Comparison of ENCODE assay signal across 8 mouse cellular contexts in the genomic region with DNA sequence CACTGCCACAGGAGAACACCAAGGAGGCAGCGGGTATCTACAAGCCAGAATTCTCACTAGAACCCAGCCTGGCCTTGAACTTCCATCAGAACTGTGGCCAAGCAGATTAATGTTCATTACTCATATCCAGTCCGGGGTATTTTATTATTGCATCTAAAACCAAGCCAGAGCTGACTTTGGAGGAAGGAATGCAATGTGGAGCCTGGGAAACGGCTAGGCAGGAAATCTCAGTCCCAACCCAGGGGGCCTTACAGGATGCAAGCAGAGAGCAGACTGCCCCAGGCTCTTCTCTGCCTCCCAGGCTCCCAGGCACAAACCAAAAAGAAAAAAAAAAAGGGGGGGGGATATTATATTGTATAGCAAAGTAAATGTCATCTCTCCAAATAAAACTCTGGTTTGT. TPM values are rescaled to one million over a fixed set of nuclear protein-coding genes. Genes with fewer than 3 reads are reported as not detected.
DNase-seq lines count a peak whose midpoint lies in the region; ATAC-seq and TF ChIP-seq lines count a peak whose summit lies in the region.

No protein-coding gene starts in this region.

- H3K4me1 ChIP-seq in E14TG2a.4 (replicated peaks; ENCODE audit: low read depth, low read length): peaks cover 79% of the 10 kb centered on the region
- peaks cover 26% of the 10 kb centered on the region for H3K4me1 ChIP-seq in intestine, embryonic 16.5 days (ENCODE audit: control insufficient read depth, insufficient read depth, low read length)
- H3K4me1 ChIP-seq in lung, embryonic 15.5 days: peaks cover 20% of the 10 kb centered on the region

- peak overlapping the region; percentile 88 for H3K4me3 ChIP-seq in E14TG2a.4 (replicated peaks; ENCODE audit: low read length)
- H3K4me3 ChIP-seq in intestine, embryonic 16.5 days (ENCODE audit: low read length): peak overlapping the region; percentile 78
- H3K4me3 ChIP-seq in lung, embryonic 15.5 days: peak overlapping the region; percentile 88

- ATAC-seq in intestine, embryonic 16.5 days: no peak
- ATAC-seq in lung, embryonic 15.5 days (ENCODE audit: borderline replicate concordance, extremely low read depth, low FRiP score, low TSS enrichment): no peak

- H3K9me3 ChIP-seq in E14TG2a.4 (ENCODE audit: low read length): no peaks in the 10 kb centered on the region
- no peaks in the 10 kb centered on the region for H3K9me3 ChIP-seq in intestine, embryonic 16.5 days (ENCODE audit: control insufficient read depth, low read length)
- no peaks in the 10 kb centered on the region for H3K9me3 ChIP-seq in lung, embryonic 15.5 days

- 0 out of 2 replicates have a peak overlapping the region, but pooled peaks have one; percentile 11 for H3K9ac ChIP-seq in intestine, embryonic 16.5 days (ENCODE audit: low read depth, low read length)
- 0 out of 2 replicates have a peak overlapping the region, but pooled peaks have one; percentile 29 for H3K9ac ChIP-seq in lung, embryonic 15.5 days

- H3K27me3 ChIP-seq in E14TG2a.4 (ENCODE audit: insufficient read depth, low read length): no peaks in the 10 kb centered on the region
- H3K27me3 ChIP-seq in intestine, embryonic 16.5 days (replicated peaks; ENCODE audit: control insufficient read depth, insufficient read depth, low read length): no peaks in the 10 kb centered on the region
- H3K27me3 ChIP-seq in lung, embryonic 15.5 days: no peaks in the 10 kb centered on the region

- no peak for TF ChIP-seq CTCF in E14TG2a.4 (conservative IDR thresholded peaks at IDR 0.05; ENCODE audit: low read length)

- intact Hi-C loops in left cerebral cortex, postnatal 14 days (cut with DNase I): no loop called here

- peak; percentile 81 for DNase-seq in adrenal gland, adult 8-10 months
- peak; percentile 17 for DNase-seq in gastrocnemius, postnatal 25 days
- DNase-seq in frontal cortex, postnatal 36 days (ENCODE audit: low spot score in 2 of 2): no peak
- DNase-seq in left cerebral cortex, postnatal 14 days (ENCODE audit: low spot score in 2 of 2): no peak
- no peak for DNase-seq in frontal cortex, postnatal 10 days (ENCODE audit: low spot score in 2 of 2)

- H3K27ac ChIP-seq in intestine, embryonic 16.5 days (ENCODE audit: low read length): peak overlapping the region; percentile 54
- peak overlapping the region; percentile 16; the same call in 1 of the 2 replicates for H3K27ac ChIP-seq in lung, embryonic 15.5 days

- H3K4me2 ChIP-seq in intestine, embryonic 16.5 days (ENCODE audit: low read depth, low read length): peak overlapping the region; percentile 47
- peak overlapping the region; percentile 60 for H3K4me2 ChIP-seq in lung, embryonic 15.5 days

- peaks cover 16% of the 10 kb centered on the region for H3K36me3 ChIP-seq in E14TG2a.4 (ENCODE audit: insufficient read depth, low read length)
- H3K36me3 ChIP-seq in intestine, embryonic 16.5 days (ENCODE audit: control insufficient read depth, insufficient read depth, low read length): no peaks in the 10 kb centered on the region
- H3K36me3 ChIP-seq in lung, embryonic 15.5 days: 0 out of 2 replicates have a peak, but pooled peaks cover 4% of the 10 kb centered on the region

- 19% methylated on average over 3 of the region's 3 CpGs for WGBS in intestine, embryonic 16.5 days
- 16% methylated on average over 3 of the region's 3 CpGs for WGBS in lung, embryonic 15.5 days

RNA-seq across cellular contexts. Expression of gene 4921524J17Rik, which starts 1.8 kb away (rescaled TPM):
- 10 to 100 TPM; 21.4 to 45.0 (median 27.9) TPM for total RNA-seq in adrenal gland, adult 8-10 months (2022)
- total RNA-seq in gastrocnemius, postnatal 25 days (2021): 10 to 100 TPM; 10.3 to 10.7 TPM
- 32.6 and 33.2 TPM in 2 replicates for polyA plus RNA-seq in intestine, embryonic 16.5 days (2015; fragmentation: Nextera tagmentation; extraction: Ambion mirVana)
- polyA plus RNA-seq in lung, embryonic 15.5 days (2015; fragmentation: Nextera tagmentation; extraction: Ambion mirVana): 36.3 and 42.5 TPM in 2 replicates
- 10 to 100 TPM; 14.9 to 17.6 TPM for total RNA-seq in left cerebral cortex, postnatal 14 days (2021)

RNA-seq across cellular contexts. Expression of gene Mylk3, which starts 44.7 kb away (rescaled TPM):
- total RNA-seq in adrenal gland, adult 8-10 months (2022): 1 to 10 TPM in 1 of 4 experiments, under 1 TPM in 3; 0.16 to 1.8 (median 0.60) TPM
- 1 to 10 TPM in 1 of 2 experiments, under 1 TPM in 1; 0.13 to 1.1 TPM for total RNA-seq in gastrocnemius, postnatal 25 days (2021)
- 17.8 and 19.9 TPM in 2 replicates for polyA plus RNA-seq in intestine, embryonic 16.5 days (2015; fragmentation: Nextera tagmentation; extraction: Ambion mirVana)
- 4.6 and 7.3 TPM in 2 replicates for polyA plus RNA-seq in lung, embryonic 15.5 days (2015; fragmentation: Nextera tagmentation; extraction: Ambion mirVana)
- total RNA-seq in left cerebral cortex, postnatal 14 days (2021): 1 to 10 TPM; 1.9 to 3.5 TPM

Comparison
In these comparisons a context has a peak if more than half of its experiments do, and no peak if none do; other contexts are left out.
1. DNase-seq: peak in adrenal gland, adult 8-10 months (single experiment) and gastrocnemius, postnatal 25 days (single experiment); none in frontal cortex, postnatal 36 days (0 of 2), left cerebral cortex, postnatal 14 days (0 of 2) and frontal cortex, postnatal 10 days (0 of 2).
2. Peak in every context shown above with its lines, with median percentiles within 50 percentile points of each other: H3K4me3 ChIP-seq.